ENCODE assay signal across 25 mouse cellular contexts in genomic region chr17:25452246-25452965, GRCm38 (mm10). TPM values are rescaled to one million over a fixed set of nuclear protein-coding genes. Genes with fewer than 3 reads are reported as not detected.
"Had no signal": no experiment of that assay in that cellular context is flagged by ENCODE, and none has a peak within 500 bp of the region (broad histone marks: within the 10 kb centered on the region; RNA-seq: fewer than 3 reads in every experiment).

No protein-coding gene starts in this region.

- H3K9me3 ChIP-seq: midbrain, embryonic 10.5 days; midbrain, embryonic 12.5 days; neural tube, embryonic 13.5 days; neural tube, embryonic 15.5 days had no signal

- ATAC-seq: midbrain, embryonic 16.5 days had no signal

- H3K4me3 ChIP-seq: midbrain, embryonic 10.5 days; midbrain, embryonic 12.5 days; myocyte; neural tube, embryonic 13.5 days; neural tube, embryonic 15.5 days had no signal

- H3K36me3 ChIP-seq: midbrain, embryonic 10.5 days; midbrain, embryonic 12.5 days; neural tube, embryonic 13.5 days; neural tube, embryonic 15.5 days had no signal

- H3K4me1 ChIP-seq: midbrain, embryonic 12.5 days had no signal

- H3K27ac ChIP-seq: midbrain, embryonic 10.5 days; midbrain, embryonic 12.5 days; neural tube, embryonic 13.5 days; neural tube, embryonic 15.5 days had no signal

- H3K4me2 ChIP-seq: lung, embryonic 14.5 days; midbrain, embryonic 12.5 days; neural tube, embryonic 13.5 days; neural tube, embryonic 15.5 days had no signal

- H3K9ac ChIP-seq: lung, embryonic 14.5 days; midbrain, embryonic 12.5 days; neural tube, embryonic 13.5 days; neural tube, embryonic 15.5 days had no signal

- DNase-seq: lung, adult 18-20 months; lung, embryonic 14.5 days; lung, postnatal 10 days; lung, postnatal 4 days; midbrain, embryonic 14.5 days; right cerebral cortex, adult 18-20 months; right cerebral cortex, postnatal 25 days; right cerebral cortex, postnatal 4 days; spleen, adult 18-20 months; thymus, adult 18-20 months; thymus, postnatal 14 days; thymus, postnatal 36 days had no signal

- H3K27me3 ChIP-seq: neural tube, embryonic 13.5 days; neural tube, embryonic 15.5 days had no signal

RNA-seq across cellular contexts. Expression of gene Tekt4, which starts 2.0 kb away (rescaled TPM):
- total RNA-seq: megakaryocyte, adult 5-6 weeks; megakaryocyte-erythroid progenitor cell, adult 5-6 weeks had no signal
- polyA plus RNA-seq: myocyte; small intestine, adult 2 months; stomach, embryonic 14.5 days; stomach, embryonic 16.5 days had no signal

RNA-seq across cellular contexts. Expression of gene Cacna1h, which starts 18.8 kb away (rescaled TPM):
- total RNA-seq: megakaryocyte, adult 5-6 weeks had no signal

RNA-seq across cellular contexts. Expression of gene Sstr5, which starts 44.7 kb away (rescaled TPM):
- total RNA-seq: megakaryocyte, adult 5-6 weeks; megakaryocyte-erythroid progenitor cell, adult 5-6 weeks had no signal
- polyA plus RNA-seq: liver, embryonic 16.5 days; lung, embryonic 14.5 days; midbrain, embryonic 10.5 days; myocyte; neural tube, embryonic 11.5 days; stomach, embryonic 14.5 days had no signal
